Mouse (Mus musculus) adrenal gland, postnatal 25 days (tissue): ENCODE results near the gene Hspbap1. TPM values are rescaled to one million over a fixed set of nuclear protein-coding genes. Genes with fewer than 3 reads are reported as not detected.

ENCODE experiments used
- DNase-seq: peaks from one replicate; pipeline ENCODE4 v3.0.0; 2021; ENCODE audit warnings: mixed read lengths
- total RNA-seq: library from RNA; stranded (reverse); gene quantifications from 2 replicates; pipeline ENCODE4 v1.2.3, GENCODE M21; 2021

The Hspbap1 gene
- total RNA-seq, 1 experiment from 2014 or later: 8.0 TPM

DNA sequence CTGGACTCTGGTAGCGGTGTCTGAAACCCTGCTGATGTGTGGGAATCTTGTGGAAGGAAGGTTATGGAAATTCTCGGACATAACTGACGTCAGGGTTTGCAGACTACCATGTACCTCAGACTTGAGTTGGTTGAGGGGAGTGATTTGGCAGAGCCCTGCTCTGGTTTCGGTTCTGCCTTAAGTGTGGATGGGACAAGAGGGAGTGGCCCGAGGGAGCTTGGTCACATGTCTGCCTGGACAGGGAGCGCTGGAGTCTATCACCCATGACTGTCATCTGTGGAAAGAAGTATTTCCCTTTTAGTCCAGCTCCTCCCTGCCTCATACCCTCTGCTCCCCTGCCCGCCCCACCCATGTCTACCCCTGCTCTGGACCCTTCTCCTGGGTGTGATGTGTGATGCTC, 32.0 kb downstream of the Hspbap1 start:
- no peak for DNase-seq

DNA sequence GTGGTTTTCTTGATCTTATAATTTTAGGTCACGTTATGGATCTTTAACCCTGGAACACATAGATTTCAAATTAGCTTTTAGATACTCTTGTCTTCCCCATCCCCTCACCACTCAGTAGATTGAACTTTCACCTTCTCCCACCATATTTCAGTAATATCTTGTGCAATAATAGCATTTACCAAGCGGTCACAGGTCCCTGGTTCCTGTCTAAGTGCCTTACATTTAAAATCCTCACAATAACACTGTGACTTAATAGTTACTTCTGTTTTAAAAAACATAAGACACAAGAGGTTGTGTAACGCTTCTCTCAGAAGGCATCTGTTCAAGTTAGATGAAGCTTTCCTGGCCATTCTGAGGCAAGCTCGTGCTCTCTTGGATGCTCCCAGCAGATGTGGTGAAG, 33.5 kb downstream of the Hspbap1 start:
- DNase-seq: no peak

GRCm38 (mm10) chr16:35806973-35807662, 36.9 kb downstream of the Hspbap1 start:
- DNase-seq: no peak

- no peak for DNase-seq
Measured at GRCm38 (mm10) chr16:35807663-35807992, 37.5 kb downstream of the Hspbap1 start.

- DNase-seq: no peak
Measured at GRCm38 (mm10) chr16:35808838-35809237, 38.7 kb downstream of the Hspbap1 start.

DNA sequence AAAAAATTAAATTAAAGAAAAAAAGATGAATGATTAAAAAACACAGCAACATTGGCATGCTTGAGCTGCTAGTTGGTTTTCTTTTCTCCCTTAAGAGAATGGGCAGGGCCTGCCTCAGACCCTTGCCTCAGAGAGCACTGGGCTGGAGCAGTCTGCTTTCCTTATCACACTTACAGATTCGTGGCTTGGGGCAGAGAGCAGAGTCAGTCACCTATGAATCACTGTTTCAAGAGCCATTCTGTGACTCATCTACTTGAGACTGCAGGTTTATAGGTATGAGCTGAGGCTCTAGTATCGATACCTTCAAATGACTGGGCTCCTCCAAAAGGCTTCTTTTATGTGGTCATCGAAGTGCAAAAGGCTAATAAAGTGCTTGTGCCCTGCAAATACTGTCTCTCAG, 42.9 kb downstream of the Hspbap1 start:
- no peak for DNase-seq

- DNase-seq: peak; percentile 76
Measured at GRCm38 (mm10) chr16:35817255-35818089, 47.3 kb downstream of the Hspbap1 start.

GRCm38 (mm10) chr16:35829999-35830398, 59.8 kb downstream of the Hspbap1 start:
- no peak for DNase-seq

- DNase-seq: no peak
Measured at GRCm38 (mm10) chr16:35832926-35833325, 62.8 kb downstream of the Hspbap1 start.

- no peak for DNase-seq
Measured at GRCm38 (mm10) chr16:35834653-35835052, 64.5 kb downstream of the Hspbap1 start.

DNA sequence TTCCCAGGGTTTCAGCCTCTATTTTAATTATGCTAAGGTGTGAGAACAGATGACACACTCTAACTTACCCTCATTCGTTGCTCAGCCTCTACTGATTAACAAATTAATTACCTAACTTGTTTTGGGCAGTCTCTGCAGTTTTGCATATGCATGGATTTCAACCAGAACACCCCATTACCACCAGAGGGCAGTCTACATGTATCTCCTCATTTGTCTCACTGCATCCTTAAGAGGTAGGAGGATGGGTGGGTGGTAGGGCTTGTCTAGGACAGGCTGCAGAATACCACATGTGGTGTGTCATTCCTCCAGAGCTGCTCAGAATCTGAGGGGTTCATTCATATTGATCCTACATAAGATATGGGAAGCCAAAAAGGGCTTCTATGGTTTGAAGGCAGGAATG, 69.5 kb downstream of the Hspbap1 start:
- no peak for DNase-seq

- DNase-seq: no peak
Measured at GRCm38 (mm10) chr16:35847138-35847537, 77.0 kb downstream of the Hspbap1 start.

- no peak for DNase-seq
Measured at GRCm38 (mm10) chr16:35855846-35856245, 85.7 kb downstream of the Hspbap1 start.

DNA sequence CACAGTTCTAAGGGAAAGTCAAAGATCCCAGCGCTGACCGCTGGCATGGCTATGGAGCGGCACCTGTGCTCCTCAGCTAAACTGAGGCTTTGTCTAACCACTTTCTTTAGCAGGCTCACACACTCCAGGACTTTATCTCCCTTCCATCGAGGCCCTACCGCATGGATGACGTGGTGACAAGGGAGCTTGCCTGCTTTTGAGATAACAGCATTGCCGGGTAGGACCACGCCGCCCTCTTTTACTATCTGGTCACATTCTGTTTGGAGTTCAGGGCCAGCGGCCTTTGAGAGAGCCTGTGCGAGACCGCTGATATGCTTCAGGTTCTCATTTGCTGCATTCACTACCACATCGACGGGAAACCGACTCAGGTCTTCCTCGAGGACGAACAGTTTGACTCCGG, 86.6 kb downstream of the Hspbap1 start:
- DNase-seq: no peak

DNA sequence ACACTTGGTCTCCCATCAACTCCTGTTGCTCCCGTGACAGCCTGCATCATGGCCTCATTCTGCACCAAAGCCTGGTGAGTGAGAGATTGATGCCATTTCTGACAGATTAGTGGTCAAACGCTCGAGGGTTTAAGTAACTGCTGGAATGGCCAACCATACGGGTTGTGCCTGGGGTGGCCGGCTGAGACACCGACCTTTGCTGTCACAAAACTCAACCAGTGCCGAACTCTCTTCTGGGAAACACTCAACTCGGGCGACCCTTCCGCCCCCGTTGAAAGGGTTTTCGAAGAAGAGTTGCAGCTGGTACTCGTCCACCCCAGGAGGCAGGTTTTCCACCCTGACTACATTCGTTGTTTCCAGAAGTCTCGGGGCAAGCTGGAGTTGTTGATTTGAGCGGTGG, 90.1 kb downstream of the Hspbap1 start:
- DNase-seq: no peak

DNA sequence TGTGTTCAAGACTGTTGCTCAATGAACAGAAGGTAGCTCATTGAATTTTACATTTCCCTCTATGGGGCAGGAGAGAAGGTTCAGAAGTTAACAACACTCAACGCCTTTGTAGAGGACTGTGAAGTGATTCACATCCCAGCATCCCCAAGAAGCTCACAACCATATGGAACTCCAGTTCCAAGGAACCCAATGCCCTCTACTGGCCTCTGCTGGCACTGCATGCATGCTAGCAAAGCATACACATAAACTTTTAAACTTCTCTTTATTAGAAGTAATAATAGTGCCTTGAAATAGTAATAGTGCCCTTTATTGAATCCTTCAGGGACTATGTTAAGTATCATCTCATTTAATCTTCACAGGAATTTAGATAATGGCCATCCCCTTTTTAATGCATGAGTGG, 91.9 kb downstream of the Hspbap1 start:
- DNase-seq: no peak

GRCm38 (mm10) chr16:35867726-35868125, 97.6 kb downstream of the Hspbap1 start:
- DNase-seq: no peak

DNA sequence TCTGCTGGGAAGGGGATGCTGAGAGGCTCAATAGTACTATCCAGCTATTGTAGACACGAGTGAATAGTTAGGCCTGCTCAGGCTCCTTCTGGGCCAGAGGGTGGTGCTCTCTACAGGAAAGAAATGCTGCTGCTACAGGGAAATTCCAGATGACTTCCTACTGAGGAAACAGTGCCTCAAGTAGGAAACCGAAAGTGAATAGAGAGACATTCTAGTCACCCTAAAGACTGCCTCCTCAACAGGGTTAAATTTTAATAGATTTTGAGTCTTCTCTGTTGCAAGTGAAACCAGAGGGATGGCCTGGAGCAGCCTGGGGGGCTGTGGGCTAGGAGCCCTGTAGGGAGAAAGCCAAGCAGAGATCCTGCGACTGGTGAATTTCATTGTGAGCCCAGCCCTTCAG, 99.0 kb downstream of the Hspbap1 start:
- DNase-seq: no peak

GRCm38 (mm10) chr16:35869656-35870055, 99.5 kb downstream of the Hspbap1 start:
- DNase-seq: no peak

- DNase-seq: no peak
Measured at GRCm38 (mm10) chr16:35870581-35871047, 100.4 kb downstream of the Hspbap1 start.

- DNase-seq: peak; percentile 42
Measured at GRCm38 (mm10) chr16:35871048-35871851, 101.1 kb downstream of the Hspbap1 start, which contains the start of gene Parp14. TSS of gene Parp14 (minus strand) at chr16:35871544.

- no peak for DNase-seq
Measured at GRCm38 (mm10) chr16:35871898-35872297, 101.7 kb downstream of the Hspbap1 start.
